Mouse (Mus musculus) erythroblast, embryonic 14.5 days (primary cell): ENCODE results near the gene Mccc2. TPM values are rescaled to one million over a fixed set of nuclear protein-coding genes. Genes with fewer than 3 reads are reported as not detected.

Experiments
- H3K27me3 ChIP-seq: 2 replicates; pipeline ENCODE4 v1.6.1; 2012; ENCODE audit warnings: inconsistent platforms; ENCODE audit not compliant: control insufficient read depth
- H3K36me3 ChIP-seq: 2 replicates; pipeline ENCODE4 v1.6.1; 2012; ENCODE audit warnings: mild to moderate bottlenecking, inconsistent platforms; ENCODE audit not compliant: control insufficient read depth
- H3K4me1 ChIP-seq: 2 replicates; pipeline ENCODE4 v1.6.1; 2012; ENCODE audit warnings: inconsistent platforms; ENCODE audit not compliant: control insufficient read depth
- H3K4me3 ChIP-seq: replicated peaks from 2 replicates; pipeline ENCODE3; 2012; ENCODE audit warnings: moderate library complexity, mild to moderate bottlenecking, inconsistent platforms
- H3K9me3 ChIP-seq: 2 replicates; pipeline ENCODE4 v1.6.1; 2012; ENCODE audit warnings: low read length, inconsistent platforms, mixed read lengths; ENCODE audit not compliant: control insufficient read depth
- GATA1 ChIP-seq: IDR thresholded peaks from 2 replicates; pipeline ENCODE4 v1.6.1; 2012; ENCODE audit warnings: low read length, inconsistent platforms, mixed read lengths
- TAL1 ChIP-seq: IDR thresholded peaks from 3 replicates; pipeline ENCODE4 v1.6.1; 2012; ENCODE audit warnings: low read length, inconsistent platforms, mixed read lengths
- polyA plus RNA-seq: library from polyadenylated mRNA; stranded (reverse); fragments of >175 nt; gene quantifications from 2 replicates; pipeline ENCODE4 v1.2.3, GENCODE M21; 2012

Gene Mccc2
- polyA plus RNA-seq, 1 experiment = 0.14 TPM

- no peaks in the 10 kb centered on the region for H3K36me3 ChIP-seq
- no peaks in the 10 kb centered on the region for H3K9me3 ChIP-seq
- TF ChIP-seq GATA1 = no peak
- no peak for TF ChIP-seq TAL1
- peaks cover 3% of the 10 kb centered on the region for H3K4me1 ChIP-seq
- H3K4me3 ChIP-seq = no peak overlapping the region
- H3K27me3 ChIP-seq = no peaks in the 10 kb centered on the region
These were observed 17.3 kb downstream of the Mccc2 start for GRCm38 (mm10) chr13:99998099-99998498.

GRCm38 (mm10) chr13:99989592-99989991 is 25.8 kb downstream of the Mccc2 start:
- no peak overlapping the region for H3K4me3 ChIP-seq
- H3K36me3 ChIP-seq = no peaks in the 10 kb centered on the region; the same call in 1 of the 2 replicates
- no peaks in the 10 kb centered on the region for H3K4me1 ChIP-seq
- H3K27me3 ChIP-seq = no peaks in the 10 kb centered on the region
- TF ChIP-seq TAL1 = no peak
- TF ChIP-seq GATA1 = no peak
- H3K9me3 ChIP-seq = no peaks in the 10 kb centered on the region

- TF ChIP-seq GATA1 (no peak), TAL1 (no peak)
- Histone ChIP-seq H3K4me3 (no peak overlapping the region), H3K9me3 (no peaks in the 10 kb centered on the region), H3K4me1 (no peaks in the 10 kb centered on the region), H3K36me3 (no peaks in the 10 kb centered on the region), H3K27me3 (no peaks in the 10 kb centered on the region)
These were observed 32.1 kb downstream of the Mccc2 start for GRCm38 (mm10) chr13:99983320-99983719.

- Histone ChIP-seq H3K36me3 (no peaks in the 10 kb centered on the region; the same call in 1 of the 2 replicates), H3K9me3 (no peaks in the 10 kb centered on the region), H3K27me3 (no peaks in the 10 kb centered on the region), H3K4me1 (no peaks in the 10 kb centered on the region), H3K4me3 (no peak overlapping the region)
- no peak for TF ChIP-seq TAL1
- TF ChIP-seq GATA1 = no peak
These were observed 36.0 kb downstream of the Mccc2 start for GRCm38 (mm10) chr13:99979406-99979805.

- TF ChIP-seq GATA1 (no peak), TAL1 (no peak)
- peaks cover 2% of the 10 kb centered on the region; the same call in 1 of the 2 replicates for H3K36me3 ChIP-seq
- H3K4me1 ChIP-seq = no peaks in the 10 kb centered on the region
- H3K9me3 ChIP-seq = no peaks in the 10 kb centered on the region
- H3K27me3 ChIP-seq = no peaks in the 10 kb centered on the region
- H3K4me3 ChIP-seq = no peak overlapping the region
These were observed 45.4 kb downstream of the Mccc2 start for GRCm38 (mm10) chr13:99970089-99970488.

GRCm38 (mm10) chr13:99967013-99967678 is 48.3 kb downstream of the Mccc2 start:
- Histone ChIP-seq H3K27me3 (no peaks in the 10 kb centered on the region), H3K4me1 (no peaks in the 10 kb centered on the region), H3K36me3 (peaks cover 2% of the 10 kb centered on the region; the same call in 1 of the 2 replicates), H3K4me3 (no peak overlapping the region), H3K9me3 (no peaks in the 10 kb centered on the region)
- TF ChIP-seq GATA1 (no peak), TAL1 (no peak)

GRCm38 (mm10) chr13:99963814-99964213 is 51.6 kb downstream of the Mccc2 start:
- H3K4me3 ChIP-seq = no peak overlapping the region
- no peaks in the 10 kb centered on the region for H3K27me3 ChIP-seq
- no peaks in the 10 kb centered on the region for H3K4me1 ChIP-seq
- TF ChIP-seq GATA1 (no peak), TAL1 (no peak)
- no peaks in the 10 kb centered on the region for H3K9me3 ChIP-seq
- H3K36me3 ChIP-seq = peaks cover 2% of the 10 kb centered on the region; the same call in 1 of the 2 replicates

- TF ChIP-seq TAL1 (no peak), GATA1 (no peak)
- no peaks in the 10 kb centered on the region for H3K4me1 ChIP-seq
- H3K27me3 ChIP-seq = no peaks in the 10 kb centered on the region
- H3K9me3 ChIP-seq = 0 out of 2 replicates have a peak, but pooled peaks cover under 1% of the 10 kb centered on the region
- peaks cover 2% of the 10 kb centered on the region; the same call in 1 of the 2 replicates for H3K36me3 ChIP-seq
- H3K4me3 ChIP-seq = no peak overlapping the region
These were observed 53.8 kb downstream of the Mccc2 start for GRCm38 (mm10) chr13:99961661-99962060.

GRCm38 (mm10) chr13:99955591-99955944 is 59.9 kb downstream of the Mccc2 start:
- TF ChIP-seq TAL1 = no peak
- no peak for TF ChIP-seq GATA1
- Histone ChIP-seq H3K36me3 (peaks cover 6% of the 10 kb centered on the region; the same call in 1 of the 2 replicates), H3K27me3 (no peaks in the 10 kb centered on the region), H3K9me3 (0 out of 2 replicates have a peak, but pooled peaks cover 2% of the 10 kb centered on the region), H3K4me3 (no peak overlapping the region), H3K4me1 (no peaks in the 10 kb centered on the region)
